Mouse (Mus musculus) midbrain, embryonic 14.5 days (tissue): ENCODE results near the gene Dhdh. TPM values are rescaled to one million over a fixed set of nuclear protein-coding genes. Genes with fewer than 3 reads are reported as not detected.

Experiments used
- ATAC-seq: fragments of 200-750 bp; cut with Nextera tagmentation; 2 replicates; pipeline ENCODE4 v1.8.0; 2017; ENCODE audit warnings: moderate number of reproducible peaks, moderate library complexity; ENCODE audit not compliant: low FRiP score, low TSS enrichment
- DNase-seq: peaks from one replicate; pipeline ENCODE4 v3.0.0-alpha.2; 2015
- H3K27ac ChIP-seq: fragments of 300-500 bp; sonication (generic); replicated peaks from 2 replicates; pipeline ENCODE4 v1.5.1; 2014; ENCODE audit warnings: mild to moderate bottlenecking, low read depth, low read length, moderate library complexity
- H3K27me3 ChIP-seq: fragments of 300-500 bp; sonication (generic); 2 replicates; pipeline ENCODE4 v1.6.1; 2014; ENCODE audit warnings: low read length, control low read depth, mixed read lengths; ENCODE audit not compliant: control insufficient read depth, insufficient read depth
- H3K36me3 ChIP-seq: fragments of 300-500 bp; sonication (generic); 2 replicates; pipeline ENCODE4 v1.6.1; 2014; ENCODE audit warnings: low read length, control low read depth; ENCODE audit not compliant: control insufficient read depth, insufficient read depth
- H3K4me1 ChIP-seq: fragments of 300-500 bp; sonication (generic); 2 replicates; pipeline ENCODE4 v1.6.1; 2014; ENCODE audit warnings: mild to moderate bottlenecking, antibody characterized with exemption, low read length, control low read depth; ENCODE audit not compliant: control insufficient read depth, insufficient read depth
- H3K4me2 ChIP-seq: fragments of 300-500 bp; sonication (generic); 2 replicates; pipeline ENCODE4 v1.6.1; 2014; ENCODE audit warnings: mild to moderate bottlenecking, low read length, moderate library complexity
- H3K4me3 ChIP-seq: fragments of 300-500 bp; sonication (generic); replicated peaks from 2 replicates; pipeline ENCODE4 v1.5.1; 2014; ENCODE audit warnings: low read depth, low read length
- H3K9ac ChIP-seq: fragments of 300-500 bp; sonication (generic); replicated peaks from 2 replicates; pipeline ENCODE4 v1.6.1; 2014; ENCODE audit warnings: mild to moderate bottlenecking, low read length, moderate library complexity
- H3K9me3 ChIP-seq: fragments of 300-500 bp; sonication (generic); 2 replicates; pipeline ENCODE4 v1.6.1; 2016; ENCODE audit warnings: low read length, control low read depth, mixed read lengths; ENCODE audit not compliant: control insufficient read depth
- WGBS: fragments of 180-500 bp; shearing (Covaris S2); extraction: QIAGEN DNeasy Blood & Tissue Kit; methylation state at CpG from one replicate; pipeline ENCODE4 v1.1.7; 2014; 5-methylcytosine and 5-hydroxymethylcytosine counted together
- polyA plus RNA-seq: library from polyadenylated mRNA; unstranded; fragments of >200 nt; fragmentation: Nextera tagmentation; extraction: Ambion mirVana; gene quantifications from 2 replicates; pipeline ENCODE4 v1.2.1, GENCODE M21; 2014

The Dhdh gene
- polyA plus RNA-seq, 1 experiment from 2014 or later: 3.2 TPM

DNA sequence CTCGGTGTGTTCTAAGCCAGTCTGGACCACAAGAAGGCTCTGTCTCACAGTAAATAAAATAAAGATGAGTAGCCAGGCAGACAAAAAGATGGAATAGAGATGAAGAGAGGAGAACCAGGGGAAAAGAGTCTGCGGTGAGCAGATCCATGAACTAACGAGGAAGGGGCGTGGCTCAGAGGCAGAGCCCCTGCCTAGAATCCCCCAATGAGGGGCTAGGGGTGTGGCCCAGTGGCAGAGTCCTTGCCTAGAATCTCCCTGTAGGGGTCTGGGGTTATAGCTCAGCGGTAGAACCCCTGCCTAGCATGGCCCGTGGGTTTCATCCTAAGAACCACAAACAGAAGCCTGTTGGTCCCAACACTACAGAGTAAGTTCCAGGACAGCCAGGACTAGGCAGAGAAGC lies 51.6 kb downstream of the Dhdh start:
- ATAC-seq: no peak
- no peaks in the 10 kb centered on the region for H3K27me3 ChIP-seq
- peaks cover 11% of the 10 kb centered on the region for H3K36me3 ChIP-seq
- H3K4me2 ChIP-seq: no peak overlapping the region
- H3K9ac ChIP-seq: no peak overlapping the region
- no peak overlapping the region for H3K27ac ChIP-seq
- no peak overlapping the region for H3K4me3 ChIP-seq
- H3K4me1 ChIP-seq: peaks cover 30% of the 10 kb centered on the region
- no peaks in the 10 kb centered on the region for H3K9me3 ChIP-seq
- no peak for DNase-seq
- WGBS: 40% methylated on average over 6 of the region's 6 CpGs

DNA sequence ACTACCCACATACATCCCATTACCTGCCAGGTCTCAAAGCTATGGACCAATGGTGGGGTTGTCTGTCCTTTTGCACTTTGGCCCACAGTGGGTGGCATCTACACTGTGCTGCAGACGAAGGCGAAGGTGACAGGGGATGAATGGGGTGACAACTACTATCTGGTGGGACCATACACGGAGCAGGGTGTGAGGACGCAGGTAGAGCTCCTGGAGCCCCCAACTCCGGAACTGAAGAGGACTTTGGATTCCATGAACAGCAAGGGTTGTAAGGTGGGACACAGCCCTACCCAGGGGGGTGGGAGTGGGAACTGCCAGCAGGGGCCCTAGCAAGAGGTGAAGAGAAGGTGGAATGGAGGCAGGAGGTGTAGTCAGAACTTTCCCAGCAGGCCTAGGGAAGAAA lies 52.2 kb downstream of the Dhdh start:
- WGBS: 94% methylated on average over 5 of the region's 5 CpGs

DNA sequence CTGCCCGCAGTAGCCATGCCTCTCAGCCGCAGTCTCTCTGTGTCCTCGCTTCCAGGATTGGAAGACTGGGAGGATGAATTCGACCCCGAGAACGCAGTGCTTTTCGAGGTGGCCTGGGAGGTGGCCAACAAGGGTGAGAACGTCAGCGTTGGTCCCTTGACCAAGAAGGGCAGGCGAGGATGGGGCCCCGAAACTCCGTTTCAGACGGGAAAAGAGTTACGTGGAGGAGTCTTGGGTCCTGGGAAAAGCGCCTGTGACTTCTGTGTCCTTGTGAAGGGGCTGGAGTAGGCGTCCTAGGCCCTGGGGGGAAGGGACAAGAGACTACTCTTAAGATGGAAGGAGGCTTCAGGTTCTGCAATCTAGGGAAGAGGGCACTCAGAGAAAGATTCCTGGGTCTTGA lies 53.6 kb downstream of the Dhdh start:
- WGBS: 2% methylated on average over 16 of the region's 16 CpGs
- H3K36me3 ChIP-seq: peaks cover 20% of the 10 kb centered on the region
- peak overlapping the region; percentile 75 for H3K4me2 ChIP-seq
- 0 out of 2 replicates have a peak, but pooled peaks have one; percentile 14 for ATAC-seq
- peak overlapping the region; percentile 59 for H3K9ac ChIP-seq
- H3K9me3 ChIP-seq: no peaks in the 10 kb centered on the region
- DNase-seq: peak; percentile 46
- no peaks in the 10 kb centered on the region for H3K27me3 ChIP-seq
- peak overlapping the region; percentile 50 for H3K27ac ChIP-seq
- H3K4me3 ChIP-seq: peak overlapping the region; percentile 70
- H3K4me1 ChIP-seq: peaks cover 30% of the 10 kb centered on the region

More for the DNA sequence above, 52.2 kb downstream of the Dhdh start:
- Histone ChIP-seq H3K4me2 (no peak overlapping the region), H3K9ac (no peak overlapping the region), H3K36me3 (peaks cover 12% of the 10 kb centered on the region), H3K9me3 (no peaks in the 10 kb centered on the region), H3K27ac (no peak overlapping the region), H3K4me1 (peaks cover 30% of the 10 kb centered on the region), H3K27me3 (no peaks in the 10 kb centered on the region), H3K4me3 (no peak overlapping the region)
- no peak for ATAC-seq
- DNase-seq: no peak

DNA sequence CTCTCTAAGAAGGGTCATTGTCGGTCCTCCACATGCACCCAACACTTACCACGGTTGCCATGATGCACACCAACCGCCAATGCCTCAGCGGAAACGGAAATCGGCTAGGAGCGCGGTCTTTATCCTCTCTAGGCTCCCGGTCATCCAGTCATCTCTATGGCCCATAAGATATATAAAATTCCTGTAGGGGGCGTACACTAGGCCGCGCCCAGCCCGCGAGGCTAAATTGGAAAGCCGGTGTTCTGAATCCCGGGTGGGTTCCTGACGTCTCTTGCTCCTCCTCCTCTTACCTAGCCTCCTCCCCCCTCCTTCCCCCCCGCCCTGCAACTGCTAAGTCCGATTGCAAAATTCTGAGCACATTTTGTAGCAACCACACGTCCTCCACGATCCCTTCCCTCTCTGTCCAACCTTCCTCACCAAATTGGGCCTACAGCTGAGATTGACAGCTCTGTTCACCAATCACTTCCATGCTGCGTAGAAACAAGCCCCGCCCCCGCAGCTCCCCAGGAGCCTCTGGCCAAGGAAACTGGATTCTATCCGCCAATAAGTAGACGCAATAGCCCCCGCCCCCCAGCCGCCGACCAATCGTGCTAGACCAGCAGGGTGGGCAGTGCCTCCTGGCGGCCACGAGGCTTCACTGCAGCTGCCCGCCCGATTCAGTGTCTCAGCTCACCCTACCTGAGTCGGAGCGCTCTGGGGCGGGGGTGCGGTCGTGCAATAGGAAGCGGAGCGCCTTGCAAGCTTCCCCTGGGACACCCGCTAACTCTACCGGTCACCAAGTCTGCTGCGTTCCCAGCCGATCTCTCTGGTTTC lies 54.2 kb downstream of the Dhdh start, which contains the start of gene Gys1:
TSS of gene Gys1 (plus strand) at position 642 of the 813 bp plus-strand sequence.
- DNase-seq (peak; percentile 100), ATAC-seq (peak; percentile 97)
- under 1% methylated on average over 45 of the region's 45 CpGs for WGBS
- H3K4me1 ChIP-seq: peaks cover 30% of the 10 kb centered on the region
- no peaks in the 10 kb centered on the region for H3K27me3 ChIP-seq
- peak within 1 kb of the TSS; percentile 70 for H3K4me3 ChIP-seq
- peak within 1 kb of the TSS; percentile 92 for H3K27ac ChIP-seq
- peak within 1 kb of the TSS; percentile 59 for H3K9ac ChIP-seq
- no peaks in the 10 kb centered on the region for H3K9me3 ChIP-seq
- peaks cover 26% of the 10 kb centered on the region for H3K36me3 ChIP-seq
- H3K4me2 ChIP-seq: peak within 1 kb of the TSS; percentile 75

DNA sequence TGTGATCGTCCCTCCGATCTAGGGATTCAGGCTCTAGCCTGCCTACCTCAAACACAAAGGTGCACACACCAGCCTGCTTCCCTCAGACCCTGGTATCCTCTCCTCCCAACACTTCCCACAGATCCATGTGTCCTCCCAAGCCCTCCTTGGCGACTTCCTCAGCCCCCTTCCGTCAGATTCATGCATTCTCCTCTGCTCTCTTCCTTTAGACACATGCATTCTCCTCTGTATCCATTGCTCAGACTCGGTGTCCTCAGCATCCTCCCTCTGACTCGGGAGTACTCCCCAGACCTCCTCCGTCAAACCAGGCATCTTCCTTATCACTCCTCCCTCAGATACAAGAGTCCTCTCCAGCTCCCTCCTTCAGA lies 54.8 kb downstream of the Dhdh start:
- Histone ChIP-seq H3K4me3 (peak overlapping the region; percentile 70), H3K9ac (peak overlapping the region; percentile 58), H3K9me3 (no peaks in the 10 kb centered on the region), H3K27ac (peak overlapping the region; percentile 92), H3K4me1 (peaks cover 30% of the 10 kb centered on the region), H3K27me3 (no peaks in the 10 kb centered on the region), H3K4me2 (peak overlapping the region; percentile 64), H3K36me3 (peaks cover 32% of the 10 kb centered on the region)
- ATAC-seq (no peak), DNase-seq (no peak)
- WGBS: 2% methylated on average over 7 of the region's 7 CpGs

DNA sequence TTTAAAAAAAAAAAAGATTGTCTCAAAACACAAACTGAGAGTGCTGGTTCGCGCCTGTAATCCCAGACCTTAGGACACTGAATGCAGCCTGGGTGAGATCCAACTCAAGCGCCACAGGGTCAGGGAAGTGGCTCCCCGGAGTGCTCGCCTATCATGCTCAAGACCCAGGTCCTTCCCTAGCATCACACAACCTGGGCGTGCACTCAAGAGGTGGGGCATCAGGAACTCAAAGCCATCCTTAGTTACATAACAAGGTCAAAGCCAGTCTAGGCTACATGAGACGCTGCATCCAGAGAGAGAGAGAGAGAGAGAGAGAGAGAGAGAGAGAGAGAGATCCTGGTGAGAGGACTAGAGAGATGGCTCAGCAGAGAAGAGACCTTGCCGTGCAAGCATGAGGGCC lies 62.0 kb downstream of the Dhdh start:
- H3K27me3 ChIP-seq: no peaks in the 10 kb centered on the region
- no peak overlapping the region for H3K4me3 ChIP-seq
- peaks cover 92% of the 10 kb centered on the region for H3K36me3 ChIP-seq
- DNase-seq: no peak
- H3K9ac ChIP-seq: no peak overlapping the region
- H3K4me2 ChIP-seq: no peak overlapping the region
- no peaks in the 10 kb centered on the region for H3K4me1 ChIP-seq
- no peak overlapping the region for H3K27ac ChIP-seq
- no peaks in the 10 kb centered on the region for H3K9me3 ChIP-seq
- ATAC-seq: no peak
- WGBS: 94% methylated on average over 8 of the region's 8 CpGs

DNA sequence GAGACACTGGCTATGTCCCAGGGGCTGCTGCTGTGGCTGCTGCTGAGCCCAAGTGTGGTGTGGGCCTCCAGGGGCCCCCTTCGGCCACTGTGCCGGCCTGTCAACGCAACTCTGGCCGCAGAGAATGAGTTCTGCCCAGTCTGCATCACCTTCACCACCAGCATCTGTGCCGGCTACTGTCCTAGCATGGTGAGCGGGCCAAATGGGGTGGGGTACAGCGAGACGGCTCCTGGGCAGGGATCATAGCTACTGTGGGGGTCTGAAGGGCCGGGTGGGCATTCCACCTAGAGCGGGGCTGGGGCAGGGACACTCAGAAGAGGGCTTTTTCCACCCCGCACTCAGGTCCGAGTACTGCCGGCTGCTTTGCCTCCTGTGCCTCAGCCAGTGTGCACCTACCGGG lies 67.4 kb downstream of the Dhdh start:
- ATAC-seq (no peak), DNase-seq (no peak)
- peaks cover 39% of the 10 kb centered on the region for H3K27me3 ChIP-seq
- 90% methylated on average over 14 of the region's 14 CpGs for WGBS
- no peak overlapping the region for H3K4me3 ChIP-seq
- peaks cover 55% of the 10 kb centered on the region for H3K36me3 ChIP-seq
- H3K9ac ChIP-seq: no peak overlapping the region
- no peaks in the 10 kb centered on the region for H3K9me3 ChIP-seq
- H3K4me1 ChIP-seq: no peaks in the 10 kb centered on the region
- H3K27ac ChIP-seq: no peak overlapping the region
- no peak overlapping the region for H3K4me2 ChIP-seq
